Mouse (Mus musculus) 3134 (cell line): Measurements from ENCODE around the gene Ltb.
"Not testable (repeated sequence)": the region's sequence is repeated elsewhere in the genome, so short reads cannot be mapped to it uniquely, and the experiment has no call there.

Experiments used
- DNase-seq: peaks from one replicate; pipeline ENCODE4 v3.0.0-alpha.2; 2011; ENCODE audit warnings: low spot score; ENCODE audit not compliant: insufficient read length; ENCODE audit errors: extremely low read depth

The Ltb gene

DNA sequence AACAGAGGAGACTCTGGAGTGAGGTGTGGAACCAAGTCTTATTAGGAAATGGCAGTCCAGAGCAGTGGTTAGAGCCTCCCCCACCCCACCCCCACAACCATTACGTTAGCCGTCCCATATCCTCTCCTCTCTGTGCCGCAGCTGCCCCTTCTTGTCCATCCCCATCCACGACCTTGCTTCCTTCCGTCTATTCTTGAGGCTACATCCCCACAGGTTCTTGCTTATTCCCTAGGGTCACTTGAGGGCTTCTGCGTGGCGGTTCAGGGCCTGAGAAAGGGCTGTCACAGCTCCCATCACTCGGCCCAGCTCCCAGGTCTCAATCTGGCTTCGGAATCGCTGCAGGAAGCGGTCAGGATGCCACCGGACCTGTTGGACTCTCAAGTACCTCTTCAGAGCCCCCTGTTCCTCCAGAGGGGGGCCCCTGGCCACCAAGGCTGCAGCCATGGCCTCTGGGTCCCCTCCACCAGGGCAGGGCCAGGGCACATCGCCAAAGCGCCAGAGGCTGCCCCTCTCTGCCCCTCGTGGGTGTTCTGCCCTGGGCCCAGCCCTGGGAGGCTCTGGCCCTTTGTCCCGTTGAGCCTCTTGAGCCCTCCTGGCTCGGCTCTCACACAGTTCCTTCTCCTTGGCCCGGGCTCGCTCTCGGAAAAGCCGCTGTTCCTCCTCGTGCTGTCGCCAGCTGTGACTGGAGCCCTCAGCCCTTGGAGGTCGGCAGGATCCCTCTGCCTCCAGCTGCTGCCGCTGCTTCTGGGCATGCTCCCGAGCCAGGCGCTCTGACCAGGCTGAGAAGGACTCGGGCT is 26.1 kb downstream of the Ltb start, which contains the start of gene Gm16181:
Gm16181 (plus strand) TSS at position 679 of the 797 bp plus-strand sequence.
- no peak for DNase-seq

DNA sequence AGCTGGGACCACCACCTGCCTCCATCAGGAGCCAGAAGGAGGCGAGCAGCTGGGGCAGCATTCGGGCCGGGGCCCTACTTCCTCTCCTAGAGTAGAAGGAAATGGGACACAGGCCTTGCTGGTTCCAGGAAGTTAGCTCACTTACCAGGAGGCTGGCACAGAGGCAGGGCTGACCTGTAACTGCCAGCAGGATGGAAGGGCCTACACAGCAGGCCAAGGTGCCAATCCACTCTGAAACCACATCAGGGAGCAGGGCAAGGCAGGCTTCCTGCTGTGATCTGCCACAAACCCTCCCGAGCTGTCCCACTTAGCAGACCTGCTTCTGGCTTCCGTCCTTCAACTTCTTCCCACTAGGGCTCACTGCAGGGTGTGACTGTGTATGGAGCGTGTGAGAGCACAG is 28.1 kb downstream of the Ltb start:
- no peak for DNase-seq

DNA sequence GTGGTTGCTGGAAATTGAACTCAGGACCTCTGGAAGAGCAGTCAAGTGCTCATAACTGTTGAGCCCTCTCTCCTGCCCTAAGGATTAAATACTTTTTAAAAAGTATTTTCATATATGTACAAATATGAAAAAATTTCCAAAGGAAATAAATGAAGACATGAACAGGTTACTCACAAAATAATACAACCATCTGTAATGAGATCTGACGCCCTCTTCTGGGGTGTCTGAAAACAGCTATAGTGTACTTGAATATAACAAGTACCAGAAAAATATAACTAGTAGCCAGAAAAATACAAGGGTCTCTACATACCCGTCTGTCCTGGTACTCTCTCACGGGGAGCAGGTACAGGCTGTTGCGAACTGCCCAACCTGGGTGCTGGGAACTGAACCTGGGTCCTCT is 30.4 kb downstream of the Ltb start:
- no peak for DNase-seq

DNA sequence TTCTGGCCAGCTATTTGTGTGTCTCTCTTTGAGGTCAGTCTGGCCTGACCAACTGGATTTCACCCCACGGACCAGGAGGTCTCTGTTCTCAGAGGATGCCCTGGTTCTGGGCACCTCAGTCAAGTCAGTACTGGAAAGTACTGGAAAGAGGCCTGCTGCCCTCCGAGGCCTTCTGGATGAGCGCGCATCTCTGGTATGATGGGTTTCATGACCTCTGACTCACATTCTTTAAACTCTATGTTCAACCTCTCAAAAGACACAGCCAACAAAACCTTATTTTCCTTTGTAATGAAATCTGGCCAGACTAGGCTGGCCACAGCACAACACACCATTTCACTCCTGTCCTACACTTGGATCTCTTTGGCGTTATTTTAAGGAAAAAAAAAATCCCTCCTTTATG is 31.2 kb downstream of the Ltb start:
- DNase-seq = no peak

DNA sequence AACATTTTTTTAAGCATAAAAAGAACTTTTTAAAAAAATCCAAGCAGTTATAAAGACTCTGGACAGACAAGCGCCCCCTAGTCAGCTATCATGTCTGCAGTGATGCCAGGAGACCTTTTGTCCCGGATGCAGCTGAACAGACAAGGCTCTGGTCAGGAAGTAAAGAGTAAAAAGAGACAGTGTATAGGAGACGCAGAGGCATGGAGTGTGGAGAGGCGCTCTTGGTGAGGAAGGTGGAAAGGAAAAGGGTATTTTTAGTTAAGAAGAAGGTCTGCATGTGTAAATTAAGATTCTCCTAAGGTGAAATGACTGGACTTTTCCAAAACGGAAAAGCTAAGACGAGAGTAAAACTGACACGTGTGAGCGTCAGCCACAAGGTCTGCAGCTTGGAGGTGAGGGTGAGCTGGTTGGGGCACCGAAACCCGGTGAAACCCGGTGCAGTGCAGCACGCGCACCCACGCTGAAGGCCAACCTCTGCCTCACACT is 32.4 kb downstream of the Ltb start:
- DNase-seq = no peak

DNA sequence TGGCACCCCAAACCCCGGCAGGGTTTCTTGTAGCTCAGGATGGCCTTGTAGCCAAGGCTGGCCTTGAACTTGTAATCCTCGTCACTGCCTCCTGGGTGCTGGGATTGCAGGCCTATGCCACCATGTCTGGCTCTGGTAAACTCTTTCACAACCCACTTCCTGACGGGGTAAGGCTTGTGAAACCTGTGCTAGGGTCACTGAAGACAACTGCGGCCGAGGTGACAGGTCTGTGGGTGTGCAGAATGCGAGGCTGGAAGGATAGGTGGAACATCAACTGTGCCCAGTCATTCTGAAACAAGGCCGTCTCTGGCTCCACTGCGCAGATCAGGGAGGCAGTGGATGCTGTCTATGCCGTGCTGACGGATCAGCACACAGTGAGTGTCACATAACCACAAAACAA is 36.8 kb downstream of the Ltb start:
- DNase-seq = no peak

DNA sequence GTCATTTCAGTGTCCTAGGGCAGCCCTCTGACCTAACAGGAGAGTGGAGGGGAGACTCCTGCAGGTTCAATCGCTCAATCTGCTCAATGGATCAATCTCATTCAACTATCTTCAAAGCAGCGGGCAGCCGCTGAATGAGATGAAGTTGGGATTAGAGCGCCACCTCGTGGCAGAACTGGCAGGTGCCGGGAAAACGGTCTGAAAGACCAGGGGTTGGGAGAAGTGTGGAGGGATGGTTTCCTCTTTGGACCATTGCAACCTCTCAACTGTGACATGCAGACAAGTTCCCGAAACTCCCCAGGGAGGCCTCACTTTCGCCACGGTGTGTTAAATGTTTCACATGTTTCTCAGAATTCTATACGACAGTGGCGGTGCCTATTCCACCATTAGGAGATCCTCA is 37.8 kb downstream of the Ltb start:
- peak; percentile 47 for DNase-seq

DNA sequence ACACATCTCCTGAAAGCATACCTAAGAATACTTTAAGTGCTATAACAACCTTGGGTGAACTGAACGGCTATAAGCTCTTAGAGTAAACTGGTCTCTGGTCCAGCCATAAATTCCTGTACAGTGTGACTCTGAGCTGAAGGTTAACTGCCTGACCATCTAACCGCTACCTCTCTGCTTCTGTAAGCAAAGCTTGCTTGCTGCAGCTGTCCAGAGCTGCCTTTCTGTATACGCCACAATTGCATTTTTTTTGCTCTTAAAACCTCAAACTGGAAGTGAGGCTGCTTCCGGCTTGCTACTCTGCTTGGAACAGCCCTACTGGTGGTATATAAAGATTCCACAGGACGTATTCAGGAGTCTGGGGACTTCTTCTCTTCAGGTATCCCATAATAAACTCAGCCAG is 38.4 kb downstream of the Ltb start:
- DNase-seq = no peak

DNA sequence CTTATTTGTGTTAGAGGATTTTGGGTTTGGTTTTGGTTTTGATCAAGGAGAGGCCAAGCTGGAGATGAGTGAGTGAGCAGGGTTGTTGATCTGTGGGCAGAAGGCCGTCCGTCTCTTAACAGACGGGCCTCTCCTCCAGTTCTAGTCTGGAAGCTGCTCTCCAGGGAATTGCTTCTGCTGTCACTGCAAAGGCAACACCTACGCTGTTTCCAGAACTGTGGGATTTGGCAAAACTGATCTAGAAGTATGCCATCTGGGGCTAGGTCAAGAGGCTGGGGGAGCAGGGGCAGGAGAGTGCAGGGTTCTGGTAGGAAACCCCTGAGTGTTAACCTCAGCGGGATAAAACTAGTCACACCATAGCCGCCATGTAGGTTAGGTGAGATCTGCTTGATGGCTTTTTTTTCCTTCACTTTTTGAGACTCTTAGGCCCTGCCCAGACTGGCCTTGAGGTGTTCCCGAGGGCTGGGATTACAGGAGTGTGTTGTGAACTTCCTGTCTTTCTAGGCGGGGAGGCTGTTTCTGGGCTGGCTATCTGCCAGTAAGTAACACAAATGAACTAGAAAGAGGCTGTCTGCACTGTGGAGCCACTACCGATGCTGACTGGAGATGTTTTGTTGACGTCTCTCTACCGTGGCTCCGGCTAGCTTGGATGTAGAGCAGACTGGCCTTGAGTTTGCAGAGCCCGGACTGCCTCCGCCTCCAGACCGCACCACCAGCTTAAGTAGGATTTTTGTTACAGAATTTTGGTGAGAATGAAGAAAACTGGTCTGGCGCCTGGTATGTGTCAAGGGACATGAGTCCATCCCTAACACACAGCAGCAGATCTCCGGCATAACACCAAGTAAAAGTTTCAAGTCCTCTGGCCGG is 39.1 kb downstream of the Ltb start, which contains the start of gene Atp6v1g2:
Atp6v1g2 (plus strand) TSS at position 547 of the 867 bp plus-strand sequence.
- no peak for DNase-seq

DNA sequence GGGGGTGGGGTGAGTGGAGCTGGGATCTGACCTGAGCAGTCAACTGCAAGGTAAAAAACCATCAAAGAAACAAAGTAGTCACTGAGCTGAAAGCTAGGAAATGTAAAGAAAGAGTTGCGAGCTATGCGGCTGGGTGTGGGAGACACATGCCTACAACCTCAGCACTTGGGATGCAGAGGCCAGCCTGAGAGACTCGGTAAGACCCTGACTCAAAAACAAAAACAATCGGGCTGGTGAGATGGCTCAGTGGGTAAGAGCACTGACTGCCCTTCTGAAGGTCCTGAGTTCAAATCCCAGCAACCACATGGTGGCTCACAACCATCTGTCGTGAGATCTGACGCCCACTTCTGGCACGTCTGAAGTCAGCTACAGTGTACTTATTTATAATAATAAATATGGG is 39.9 kb downstream of the Ltb start:
- DNase-seq = not testable (repeated sequence)

DNA sequence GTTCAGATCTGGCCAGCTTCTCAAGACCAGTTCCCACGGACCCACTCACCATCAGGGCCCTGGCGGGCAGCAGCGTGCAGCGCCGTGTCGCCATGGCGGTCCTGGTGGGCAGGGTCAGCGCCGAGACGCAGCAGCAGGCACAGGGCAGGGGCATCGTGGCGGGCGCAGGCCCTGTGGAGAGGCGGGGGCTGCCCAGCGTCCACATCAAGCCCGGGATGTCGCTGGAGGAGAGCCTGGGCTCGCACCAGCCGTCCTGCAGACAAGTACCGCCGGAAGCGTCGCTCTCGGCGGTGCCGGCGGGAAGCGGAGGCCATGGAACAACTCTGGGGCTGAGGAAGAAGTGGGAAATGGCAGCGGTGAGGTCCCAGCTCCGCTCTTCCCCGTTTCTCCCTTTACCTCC is 40.7 kb downstream of the Ltb start:
- peak; percentile 77 for DNase-seq

DNA sequence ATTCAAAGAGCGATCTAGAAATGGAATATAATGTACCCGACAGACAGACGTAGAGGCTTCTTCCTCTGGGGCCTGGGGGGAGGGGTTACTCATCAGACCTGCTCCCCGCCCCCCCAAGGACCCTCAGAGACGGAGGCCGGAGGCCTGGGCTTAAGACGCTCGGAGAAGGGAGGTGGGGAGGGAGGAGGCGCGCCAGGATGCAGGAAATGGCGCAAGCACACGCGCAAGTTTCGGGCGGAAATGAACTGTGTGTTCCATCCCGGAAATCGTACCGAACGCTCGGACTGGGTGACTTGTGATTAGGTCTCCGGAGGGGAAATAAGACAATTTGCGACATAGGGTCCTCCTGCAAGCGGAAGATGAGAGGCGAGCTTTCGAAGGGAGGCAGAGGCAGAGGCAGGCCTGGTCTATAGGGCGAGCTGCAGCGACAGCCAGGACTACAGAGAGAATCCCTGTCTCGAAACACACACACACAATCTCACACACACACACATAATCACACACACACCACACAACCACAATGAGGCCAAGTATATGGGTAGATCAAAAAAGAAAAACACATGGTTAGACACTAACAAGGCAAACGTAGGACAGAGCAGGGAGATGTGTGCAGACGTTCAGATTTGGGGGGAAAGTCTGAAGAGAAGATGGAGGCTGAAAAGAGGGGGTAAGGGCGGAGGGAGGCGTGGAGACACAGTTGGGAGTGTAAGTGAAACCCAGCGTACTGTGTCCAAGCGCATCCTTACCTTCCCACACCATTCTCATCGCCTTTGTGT is 41.6 kb downstream of the Ltb start, which contains the start of gene Nfkbil1:
Nfkbil1 (minus strand) TSS at position 179 of the 776 bp plus-strand sequence.
- peak; percentile 90 for DNase-seq

DNA sequence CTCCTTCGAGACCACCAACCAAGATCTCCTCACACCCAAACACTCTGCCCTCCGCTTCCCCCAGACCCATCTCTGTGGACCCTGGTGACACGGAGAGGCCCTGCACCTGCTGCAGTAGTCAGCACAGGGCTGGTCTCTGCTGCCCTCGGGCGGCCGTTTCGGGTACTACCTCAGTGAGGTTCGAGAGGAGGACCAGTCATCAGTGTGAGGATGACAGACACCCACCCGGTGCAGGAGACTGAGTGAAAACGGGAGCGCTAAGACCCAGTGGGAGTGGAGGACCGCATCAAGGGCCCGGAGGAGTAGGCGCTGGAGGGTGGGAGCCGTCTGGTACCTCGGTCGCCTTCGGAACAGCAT is 42.1 kb downstream of the Ltb start:
- peak; percentile 81 for DNase-seq

DNA sequence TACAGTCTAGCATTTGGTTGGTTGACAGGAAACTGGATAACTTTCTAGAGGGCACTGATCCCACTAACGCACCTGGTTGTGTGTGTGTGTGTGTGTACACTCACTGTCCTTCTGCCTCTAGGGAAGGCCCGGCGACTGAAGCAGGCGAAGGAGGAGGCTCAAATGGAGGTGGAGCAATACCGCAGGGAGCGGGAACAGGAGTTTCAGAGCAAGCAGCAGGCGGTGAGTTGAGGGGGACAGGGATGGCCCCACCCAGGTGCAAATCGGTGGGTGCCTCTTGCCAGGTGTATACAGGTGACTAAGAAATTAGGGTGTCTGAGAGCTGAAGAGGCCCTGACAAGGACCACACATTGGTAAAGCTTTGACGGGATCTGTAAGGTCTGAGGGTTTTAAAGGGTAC is 42.8 kb downstream of the Ltb start:
- no peak for DNase-seq

DNA sequence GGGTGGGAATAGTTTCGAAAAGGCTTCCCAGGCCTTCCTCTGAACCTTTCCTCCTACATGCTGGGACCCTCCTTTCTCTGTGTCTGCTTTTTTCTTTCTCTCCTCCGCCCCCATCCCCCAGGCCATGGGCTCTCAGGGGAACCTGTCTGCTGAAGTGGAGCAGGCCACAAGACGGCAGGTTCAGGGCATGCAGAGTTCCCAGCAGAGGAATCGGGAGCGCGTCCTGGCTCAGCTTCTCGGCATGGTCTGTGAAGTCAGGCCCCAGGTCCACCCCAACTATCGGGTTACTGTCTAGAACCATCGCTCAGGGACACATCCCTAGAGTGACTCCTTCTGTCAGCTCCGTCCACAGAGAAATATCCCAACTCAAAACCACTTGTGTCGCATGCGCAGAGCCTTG is 43.3 kb downstream of the Ltb start:
- DNase-seq = no peak

DNA sequence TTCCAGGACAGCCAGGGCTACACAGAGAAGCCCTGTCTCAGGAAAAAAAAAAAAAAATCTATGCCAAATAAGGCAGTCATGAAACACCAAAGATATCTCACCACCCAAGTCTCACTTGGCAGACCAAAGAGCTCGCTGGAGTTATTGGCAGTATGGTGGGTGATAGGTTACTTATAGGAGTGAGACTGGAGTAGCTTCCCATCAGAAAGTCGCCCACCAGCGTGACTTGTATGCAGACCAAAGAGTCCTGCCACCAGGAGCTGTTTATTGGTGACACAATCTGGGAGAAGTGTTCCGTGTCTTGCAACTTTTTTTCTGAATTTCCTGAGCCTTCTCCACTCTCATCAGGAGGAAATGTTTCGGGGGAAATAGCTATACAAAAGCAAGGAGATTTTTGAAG is 45.5 kb downstream of the Ltb start:
- no peak for DNase-seq

DNA sequence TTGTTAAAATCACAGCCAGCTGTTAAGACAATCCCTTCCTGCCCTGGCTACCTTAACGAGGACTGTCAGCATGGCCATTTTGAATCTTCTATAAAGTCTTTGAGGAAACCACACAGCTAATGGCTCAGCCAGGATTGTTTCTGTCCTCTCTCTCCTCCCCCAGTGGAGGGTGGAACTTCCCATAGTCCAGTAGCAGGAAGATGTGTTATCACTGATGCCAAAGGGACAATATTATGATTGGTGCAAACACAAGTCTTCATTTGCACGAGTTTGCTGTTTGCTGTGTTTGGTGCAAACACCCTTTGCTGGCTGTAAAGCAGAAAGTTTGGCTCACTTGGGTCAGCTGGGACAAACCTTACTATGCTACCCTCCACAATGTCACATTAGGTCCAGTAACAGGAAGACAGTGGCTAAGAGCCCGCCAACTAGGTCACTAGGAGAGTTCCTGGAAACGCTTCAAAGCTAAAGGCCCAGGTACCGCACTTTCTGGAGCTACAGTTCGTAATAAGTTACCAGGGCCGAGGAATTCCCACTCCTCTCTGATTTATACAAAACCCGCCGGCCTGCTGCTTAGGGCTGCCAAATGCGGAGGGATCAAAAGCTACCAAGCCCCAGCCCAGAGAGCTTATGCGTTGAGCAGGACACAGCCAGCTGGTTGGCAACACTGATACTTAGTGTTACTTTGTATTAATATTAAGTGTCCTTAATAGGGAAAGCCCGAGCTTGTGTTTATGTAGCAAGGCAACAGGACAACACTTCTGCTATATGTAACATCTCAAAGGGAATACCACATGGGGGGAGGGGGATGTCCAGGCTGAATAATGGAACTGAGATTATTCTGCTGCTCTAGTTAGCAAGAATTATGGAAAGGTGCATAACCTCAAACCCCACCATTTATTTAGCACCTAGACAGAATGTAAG is 46.4 kb downstream of the Ltb start:
- no peak for DNase-seq

DNA sequence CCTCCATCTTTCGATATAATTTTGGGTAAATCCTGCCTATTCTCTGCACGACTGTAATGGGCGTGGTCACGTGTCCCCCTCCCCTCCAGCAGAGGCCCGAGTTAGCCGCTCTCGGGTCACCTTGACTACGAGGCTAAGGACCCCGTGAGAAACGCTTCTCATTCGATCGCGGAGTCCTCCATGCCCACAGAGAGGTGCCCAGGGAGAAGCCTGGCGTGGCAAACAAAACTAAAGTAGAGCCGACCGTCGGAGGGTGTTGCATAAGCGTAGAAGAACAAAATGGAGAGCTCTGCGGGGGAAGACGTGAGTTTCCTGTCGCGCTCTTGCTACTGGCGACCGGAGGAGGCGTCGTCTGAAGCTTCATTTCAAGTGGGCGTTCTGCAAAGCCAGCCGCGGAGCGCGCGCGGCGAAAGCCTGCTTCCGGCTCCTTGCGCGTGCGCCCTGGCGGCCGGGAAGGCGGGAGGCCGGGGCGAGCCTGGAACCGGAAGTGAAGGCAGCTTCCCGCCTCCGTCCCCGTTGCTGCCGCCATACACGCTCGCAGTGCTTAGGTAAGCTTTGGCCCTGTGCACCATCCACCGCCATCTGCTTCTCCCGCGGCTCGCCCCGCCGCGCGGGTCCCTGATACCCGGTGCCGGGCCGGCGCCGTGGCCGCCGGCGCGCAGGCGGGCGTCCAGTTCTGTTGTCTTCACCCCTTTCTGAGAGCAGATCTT is 47.2 kb downstream of the Ltb start, which contains the start of gene Ddx39b:
Ddx39b (plus strand) TSS at position 442 of the 710 bp plus-strand sequence.
- DNase-seq = peak; percentile 98
